In genomic region chr3:144578921-144579320, GRCm38 (mm10) we compare ENCODE assay signal across 25 mouse cellular contexts. TPM values are rescaled to one million over a fixed set of nuclear protein-coding genes. Genes with fewer than 3 reads are reported as not detected.
DNase-seq lines count a peak whose midpoint lies in the region; ATAC-seq and TF ChIP-seq lines count a peak whose summit lies in the region.
"Had no signal": no experiment of that assay in that cellular context is flagged by ENCODE, and none has a peak within 500 bp of the region (broad histone marks: within the 10 kb centered on the region; RNA-seq: fewer than 3 reads in every experiment).

No protein-coding gene starts in this region.

- ATAC-seq in midbrain, embryonic 14.5 days (ENCODE audit: low FRiP score, low TSS enrichment): no peak
- ATAC-seq: forebrain, embryonic 14.5 days; forebrain, postnatal 0 days; hindbrain, embryonic 16.5 days; intestine, embryonic 15.5 days had no signal

- no peaks in the 10 kb centered on the region for H3K9me3 ChIP-seq in midbrain, embryonic 14.5 days (ENCODE audit: control insufficient read depth, low read length)
- H3K9me3 ChIP-seq: heart, embryonic 12.5 days; heart, embryonic 15.5 days; hindbrain, embryonic 10.5 days; hindbrain, embryonic 13.5 days; intestine, embryonic 15.5 days had no signal

- H3K4me2 ChIP-seq in midbrain, embryonic 14.5 days (ENCODE audit: low read length): no peak overlapping the region
- H3K4me2 ChIP-seq: heart, embryonic 12.5 days; heart, embryonic 15.5 days; hindbrain, embryonic 13.5 days; intestine, embryonic 15.5 days had no signal

- H3K9ac ChIP-seq in midbrain, embryonic 14.5 days (replicated peaks; ENCODE audit: low read length): no peak overlapping the region
- H3K9ac ChIP-seq: forebrain, postnatal 0 days; heart, embryonic 12.5 days; heart, embryonic 15.5 days; hindbrain, embryonic 13.5 days; intestine, embryonic 15.5 days had no signal

- no peak for TF ChIP-seq CTCF in gastrocnemius, adult 2 months (IDR thresholded peaks at IDR 0.05)
- TF ChIP-seq CTCF in C2C12 (IDR thresholded peaks at IDR 0.05; ENCODE audit: control insufficient read depth, insufficient read depth, insufficient read length): no peak
- no peak for TF ChIP-seq CTCF in embryonic fibroblast, embryonic 13.5 days (IDR thresholded peaks at IDR 0.05; ENCODE audit: borderline replicate concordance, insufficient read depth, low read length)

- peaks cover 20% of the 10 kb centered on the region for H3K4me1 ChIP-seq in embryonic fibroblast, embryonic 13.5 days (ENCODE audit: control insufficient read depth, insufficient read depth, low read length)
- H3K4me1 ChIP-seq in midbrain, embryonic 14.5 days (ENCODE audit: control insufficient read depth, insufficient read depth, low read length): no peaks in the 10 kb centered on the region
- H3K4me1 ChIP-seq: hindbrain, embryonic 10.5 days; intestine, embryonic 15.5 days had no signal

- WGBS in midbrain, embryonic 14.5 days: 96% methylated on average over 4 of the region's 4 CpGs

- intact Hi-C loops in gastrocnemius, adult 2 months (cut with DNase I): no loop called here
- intact Hi-C loops in gastrocnemius, postnatal 14 days (cut with DNase I; ENCODE audit: low total_unique reads): no loop called here

- DNase-seq in gastrocnemius, adult 2 months: no peak
- no peak for DNase-seq in gastrocnemius, postnatal 14 days
- DNase-seq in spleen, postnatal 4 days (ENCODE audit: low spot score in 2 of 2): no peak
- no peak for DNase-seq in midbrain, embryonic 14.5 days
- DNase-seq: adrenal gland, adult 2 months; adrenal gland, postnatal 14 days; cerebellum, adult 11-12 months; cerebellum, adult 8-10 months; cerebellum, postnatal 10 days; cerebellum, postnatal 36 days; forebrain, postnatal 0 days; gastrocnemius, postnatal 25 days; heart, adult 18-20 months; heart, postnatal 10 days; heart, postnatal 36 days; kidney, adult 11 months had no signal

- H3K79me2 ChIP-seq in C2C12 (ENCODE audit: control insufficient read depth, insufficient read depth): peaks cover 94% of the 10 kb centered on the region

- H3K79me3 ChIP-seq in C2C12 (ENCODE audit: low read depth): peaks cover 87% of the 10 kb centered on the region

- H3K4me3 ChIP-seq in gastrocnemius, adult 2 months: peak overlapping the region; percentile 52
- no peak overlapping the region for H3K4me3 ChIP-seq in C2C12 (ENCODE audit: insufficient read depth, poor library complexity, severe bottlenecking)
- no peak overlapping the region for H3K4me3 ChIP-seq in embryonic fibroblast, embryonic 13.5 days (ENCODE audit: insufficient read depth, low read length)
- H3K4me3 ChIP-seq in midbrain, embryonic 14.5 days (replicated peaks; ENCODE audit: low read depth, low read length): no peak overlapping the region
- H3K4me3 ChIP-seq: heart, embryonic 12.5 days; heart, embryonic 15.5 days; hindbrain, embryonic 10.5 days; hindbrain, embryonic 13.5 days; intestine, embryonic 15.5 days had no signal

- H3K27ac ChIP-seq in gastrocnemius, adult 2 months: peak overlapping the region; percentile 82; the same call in 1 of the 2 replicates
- peak overlapping the region; percentile 94 for H3K27ac ChIP-seq in embryonic fibroblast, embryonic 13.5 days (ENCODE audit: insufficient read depth, low read length)
- no peak overlapping the region for H3K27ac ChIP-seq in midbrain, embryonic 14.5 days (replicated peaks; ENCODE audit: low read depth, low read length)
- H3K27ac ChIP-seq: hindbrain, embryonic 10.5 days; hindbrain, embryonic 13.5 days; intestine, embryonic 15.5 days had no signal

- no peak overlapping the region for H3ac ChIP-seq in C2C12 (ENCODE audit: control insufficient read depth, insufficient read length, low read depth)

- H3K27me3 ChIP-seq in C2C12 (ENCODE audit: control insufficient read depth, insufficient read depth, insufficient read length): no peaks in the 10 kb centered on the region
- H3K27me3 ChIP-seq in midbrain, embryonic 14.5 days (ENCODE audit: control insufficient read depth, insufficient read depth, low read length): no peaks in the 10 kb centered on the region
- H3K27me3 ChIP-seq: heart, embryonic 12.5 days; heart, embryonic 15.5 days; hindbrain, embryonic 13.5 days; intestine, embryonic 15.5 days had no signal

- H3K36me3 ChIP-seq in C2C12 (ENCODE audit: control insufficient read depth, insufficient read depth): peaks cover 78% of the 10 kb centered on the region
- H3K36me3 ChIP-seq in midbrain, embryonic 14.5 days (ENCODE audit: control insufficient read depth, insufficient read depth, low read length): peaks cover 43% of the 10 kb centered on the region

- no peak for TF ChIP-seq POLR2A in embryonic fibroblast, embryonic 13.5 days (IDR thresholded peaks at IDR 0.05; ENCODE audit: low read depth, low read length)

TF ChIP-seq in C2C12, 6 proteins besides CTCF, POLR2A, EP300 and RAD21:
- TF ChIP-seq MYOD1 (IDR thresholded peaks at IDR 0.05; ENCODE audit: control insufficient read depth, insufficient read length, low read depth) (no peak), FOSL1 (IDR thresholded peaks at IDR 0.05; ENCODE audit: insufficient read depth, low read length, poor library complexity, severe bottlenecking) (peak; percentile 31)

RNA-seq across cellular contexts. Expression of gene Selenof, which starts 8.8 kb away (rescaled TPM):
- 100 to 1,000 TPM; 115 to 122 TPM for total RNA-seq in gastrocnemius, adult 2 months (2021)
- 100 to 1,000 TPM; 150 to 172 TPM for total RNA-seq in gastrocnemius, postnatal 14 days (2021)
- 296 TPM for polyA plus RNA-seq in C2C12 (2012; fragmentation: generic; extraction: Trizol)
- 653 and 674 TPM in 2 replicates for polyA plus RNA-seq in embryonic fibroblast, embryonic 13.5 days (2011; ENCODE audit: insufficient read length, low read depth, missing spikeins)
- polyA plus RNA-seq in midbrain, embryonic 14.5 days (2014; fragmentation: Nextera tagmentation; extraction: Ambion mirVana): 453 and 517 TPM in 2 replicates

RNA-seq across cellular contexts. Expression of gene Hs2st1, which starts 8.9 kb away (rescaled TPM):
- total RNA-seq in gastrocnemius, adult 2 months (2021): 10 to 100 TPM; 12.8 to 14.8 TPM
- 10 to 100 TPM; 13.7 to 17.6 TPM for total RNA-seq in gastrocnemius, postnatal 14 days (2021)
- 20.3 TPM for polyA plus RNA-seq in C2C12 (2012; fragmentation: generic; extraction: Trizol)
- 75.7 and 83.7 TPM in 2 replicates for polyA plus RNA-seq in embryonic fibroblast, embryonic 13.5 days (2011; ENCODE audit: insufficient read length, low read depth, missing spikeins)
- polyA plus RNA-seq in midbrain, embryonic 14.5 days (2014; fragmentation: Nextera tagmentation; extraction: Ambion mirVana): 16.1 and 16.2 TPM in 2 replicates
